Mouse (Mus musculus) spleen, adult 2 months (tissue): ENCODE measurements at regions not wholly inside any gene's neighbourhood (a gene's known extent, or its start where the extent isn't known, plus 50 kb on each side); places are given as distances from the start of the nearest gene placed in this dataset.

Source experiments
- CTCF ChIP-seq: fragments of 200-500 bp; IDR thresholded peaks from 2 replicates; pipeline ENCODE4 v1.5.1; 2011; ENCODE audit warnings: mild to moderate bottlenecking, inconsistent platforms; ENCODE audit not compliant: insufficient read depth, insufficient read length, insufficient replicate concordance; ENCODE audit errors: extremely low read depth
- POLR2A ChIP-seq: fragments of 200-500 bp; IDR thresholded peaks from 2 replicates; pipeline ENCODE4 v1.6.1; 2011; ENCODE audit warnings: low read depth, low read length, inconsistent platforms

DNA sequence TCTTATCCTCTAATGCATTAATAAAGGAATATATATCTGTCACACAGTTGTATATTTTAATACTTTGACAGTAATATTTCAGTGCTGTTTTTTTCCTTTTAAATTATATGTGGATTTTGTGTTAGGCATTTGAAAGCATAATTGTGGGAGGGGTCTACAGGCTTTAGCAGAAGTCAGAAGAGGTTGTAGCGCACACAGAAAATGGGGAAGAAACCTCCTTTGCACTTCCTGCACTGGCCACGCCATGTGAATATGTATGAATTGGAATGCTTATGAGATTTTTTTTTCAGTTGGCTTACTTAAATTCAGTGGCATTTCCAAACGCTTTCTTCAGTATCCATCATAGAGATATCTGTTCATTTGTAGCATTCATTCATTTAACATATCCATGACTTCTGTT, 125.1 kb downstream of the Lmo4 start:
- TF ChIP-seq POLR2A (no peak), CTCF (no peak)
